Mouse (Mus musculus) heart, embryonic 10.5 days (tissue): ENCODE results near the gene Fgd2. TPM values are rescaled to one million over a fixed set of nuclear protein-coding genes. Genes with fewer than 3 reads are reported as not detected.
"Not testable (repeated sequence)": the region's sequence is repeated elsewhere in the genome, so short reads cannot be mapped to it uniquely, and the experiment has no call there.

Experiments
- DNase-seq: peaks from one replicate; pipeline ENCODE4 v3.0.0-alpha.2; 2017; ENCODE audit warnings: low spot score
- H3K27ac ChIP-seq: fragments of 300-500 bp; sonication (generic); 2 replicates; pipeline ENCODE4 v1.5.1; 2016; ENCODE audit warnings: mild to moderate bottlenecking
- H3K27me3 ChIP-seq: fragments of 300-500 bp; sonication (generic); 2 replicates; pipeline ENCODE4 v1.6.1; 2016; ENCODE audit warnings: mild to moderate bottlenecking; ENCODE audit not compliant: poor library complexity, insufficient read depth, severe bottlenecking
- H3K36me3 ChIP-seq: fragments of 300-500 bp; sonication (generic); 2 replicates; pipeline ENCODE4 v1.6.1; 2016; ENCODE audit warnings: mild to moderate bottlenecking, moderate library complexity
- H3K4me1 ChIP-seq: fragments of 300-500 bp; sonication (generic); 2 replicates; pipeline ENCODE4 v1.6.1; 2016; ENCODE audit warnings: mild to moderate bottlenecking
- H3K4me3 ChIP-seq: fragments of 300-500 bp; sonication (generic); 2 replicates; pipeline ENCODE4 v1.5.1; 2016; ENCODE audit warnings: mild to moderate bottlenecking, moderate library complexity
- H3K9me3 ChIP-seq: fragments of 300-500 bp; sonication (generic); 2 replicates; pipeline ENCODE4 v1.6.1; 2016; ENCODE audit warnings: mild to moderate bottlenecking, moderate library complexity
- WGBS: fragments of 180-500 bp; shearing (Covaris S2); methylation state at CpG from one replicate; pipeline ENCODE4 v1.1.7; 2016; 5-methylcytosine and 5-hydroxymethylcytosine counted together
- polyA plus RNA-seq: library from polyadenylated mRNA; unstranded; fragments of >200 nt; fragmentation: Nextera tagmentation; extraction: Ambion mirVana; gene quantifications from 2 replicates; pipeline ENCODE4 v1.2.1, GENCODE M21; 2016

Fgd2 gene
- polyA plus RNA-seq, 1 experiment from 2014 or later: 3.8 TPM

- Histone ChIP-seq H3K27me3 (no peaks in the 10 kb centered on the region), H3K36me3 (peaks cover 67% of the 10 kb centered on the region)
These were observed 19.1 kb upstream of the Fgd2 start for GRCm38 (mm10) chr17:29341591-29342003.

DNA sequence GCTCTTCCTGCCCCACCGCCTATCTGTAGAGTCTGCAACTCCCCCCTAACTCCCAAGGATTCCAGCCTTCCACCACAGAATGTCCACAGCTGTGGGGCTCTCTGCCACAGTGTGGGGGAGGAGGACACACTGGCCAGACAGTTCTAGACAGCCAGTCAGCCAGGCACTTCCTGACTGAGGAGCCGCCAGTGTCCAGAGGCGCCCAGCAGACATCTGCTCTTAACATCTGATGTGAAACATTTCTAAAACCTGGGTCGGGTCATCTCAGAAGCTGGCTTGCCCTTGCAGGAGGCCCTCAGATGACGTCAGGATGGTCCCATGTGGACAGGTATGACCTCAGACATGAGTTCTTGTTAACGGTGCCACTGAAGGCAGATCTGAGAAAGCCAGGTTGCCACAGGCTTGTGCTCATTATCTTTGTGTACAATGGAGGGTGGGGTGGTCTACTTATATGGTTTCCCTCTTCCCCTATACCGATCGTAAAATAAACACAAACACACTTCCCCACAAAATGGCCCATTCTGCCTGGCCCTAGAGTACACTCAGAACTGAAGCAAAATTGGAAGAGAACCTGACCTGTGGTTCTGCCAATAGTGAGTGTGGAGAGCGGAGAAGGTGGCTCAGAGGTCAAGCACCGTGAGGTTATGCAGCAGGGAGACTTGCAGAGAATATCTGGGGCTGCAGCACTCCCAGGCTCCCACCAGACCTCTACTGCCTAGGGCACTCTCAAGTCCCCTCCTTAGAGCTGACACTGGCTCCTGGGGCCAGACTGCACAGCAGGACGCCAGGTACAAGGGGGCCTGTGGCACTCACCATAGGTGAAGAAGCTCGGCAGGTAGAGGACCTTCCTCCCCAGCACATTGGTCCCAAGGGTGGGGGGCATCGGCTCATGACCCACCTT lies 18.5 kb upstream of the Fgd2 start:
- Histone ChIP-seq H3K4me3 (peak overlapping the region; percentile 40), H3K4me1 (peaks cover 49% of the 10 kb centered on the region), H3K36me3 (peaks cover 60% of the 10 kb centered on the region), H3K27ac (peak overlapping the region; percentile 90), H3K27me3 (no peaks in the 10 kb centered on the region), H3K9me3 (no peaks in the 10 kb centered on the region)
- WGBS: 22% methylated on average over 13 of the region's 13 CpGs
- peak; percentile 88 for DNase-seq

More at GRCm38 (mm10) chr17:29341591-29342003, 19.1 kb upstream of the Fgd2 start:
- H3K27ac ChIP-seq: peak overlapping the region; percentile 90
- H3K4me3 ChIP-seq: peak overlapping the region; percentile 40
- DNase-seq: no peak
- 16% methylated on average over 9 of the region's 9 CpGs for WGBS
- peaks cover 46% of the 10 kb centered on the region for H3K4me1 ChIP-seq
- no peaks in the 10 kb centered on the region for H3K9me3 ChIP-seq

DNA sequence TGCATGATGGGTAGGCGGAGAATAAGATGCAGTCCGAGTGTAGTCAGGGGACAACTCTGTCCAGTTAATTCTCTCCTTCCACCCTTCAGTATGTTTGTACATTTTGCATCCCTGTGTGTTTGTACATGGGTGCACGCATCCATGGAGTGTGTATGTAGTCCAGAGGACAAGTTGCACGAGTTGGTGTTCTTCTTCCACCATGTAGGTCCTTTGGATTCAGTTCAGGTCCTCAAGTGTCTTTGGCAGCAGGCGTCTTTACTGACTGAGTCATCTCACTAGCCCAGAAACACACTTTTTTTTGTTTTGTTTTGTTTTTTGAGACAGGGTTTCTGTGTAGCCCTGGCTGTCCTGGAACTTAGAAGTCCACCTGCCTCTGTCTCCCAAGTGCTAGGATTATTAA lies 17.5 kb upstream of the Fgd2 start:
- peaks cover 51% of the 10 kb centered on the region for H3K36me3 ChIP-seq
- 88% methylated on average over 5 of the region's 5 CpGs for WGBS
- peaks cover 51% of the 10 kb centered on the region for H3K4me1 ChIP-seq

GRCm38 (mm10) chr17:29345272-29345671 lies 15.4 kb upstream of the Fgd2 start:
- peaks cover 51% of the 10 kb centered on the region for H3K4me1 ChIP-seq

More for the DNA sequence above, 17.5 kb upstream of the Fgd2 start:
- H3K27ac ChIP-seq: no peak overlapping the region
- H3K27me3 ChIP-seq: no peaks in the 10 kb centered on the region
- H3K9me3 ChIP-seq: no peaks in the 10 kb centered on the region
- DNase-seq: no peak
- H3K4me3 ChIP-seq: no peak overlapping the region

GRCm38 (mm10) chr17:29346496-29347125 lies 14.1 kb upstream of the Fgd2 start:
- Histone ChIP-seq H3K4me3 (peak overlapping the region; percentile 99), H3K4me1 (peaks cover 43% of the 10 kb centered on the region), H3K9me3 (no peaks in the 10 kb centered on the region), H3K27me3 (no peaks in the 10 kb centered on the region), H3K27ac (peak overlapping the region; percentile 97), H3K36me3 (peaks cover 24% of the 10 kb centered on the region)
- 4% methylated on average over 11 of the region's 11 CpGs for WGBS
- no peak for DNase-seq

More at GRCm38 (mm10) chr17:29345272-29345671, 15.4 kb upstream of the Fgd2 start:
- no peak for DNase-seq
- no peaks in the 10 kb centered on the region for H3K27me3 ChIP-seq
- peaks cover 30% of the 10 kb centered on the region for H3K36me3 ChIP-seq
- H3K4me3 ChIP-seq: no peak overlapping the region
- H3K9me3 ChIP-seq: no peaks in the 10 kb centered on the region
- 84% methylated on average over 12 of the region's 12 CpGs for WGBS
- H3K27ac ChIP-seq: 0 out of 2 replicates have a peak overlapping the region, but pooled peaks have one; percentile 4

- H3K4me1 ChIP-seq: peaks cover 37% of the 10 kb centered on the region
These were observed 13.5 kb upstream of the Fgd2 start for GRCm38 (mm10) chr17:29347126-29347644.

DNA sequence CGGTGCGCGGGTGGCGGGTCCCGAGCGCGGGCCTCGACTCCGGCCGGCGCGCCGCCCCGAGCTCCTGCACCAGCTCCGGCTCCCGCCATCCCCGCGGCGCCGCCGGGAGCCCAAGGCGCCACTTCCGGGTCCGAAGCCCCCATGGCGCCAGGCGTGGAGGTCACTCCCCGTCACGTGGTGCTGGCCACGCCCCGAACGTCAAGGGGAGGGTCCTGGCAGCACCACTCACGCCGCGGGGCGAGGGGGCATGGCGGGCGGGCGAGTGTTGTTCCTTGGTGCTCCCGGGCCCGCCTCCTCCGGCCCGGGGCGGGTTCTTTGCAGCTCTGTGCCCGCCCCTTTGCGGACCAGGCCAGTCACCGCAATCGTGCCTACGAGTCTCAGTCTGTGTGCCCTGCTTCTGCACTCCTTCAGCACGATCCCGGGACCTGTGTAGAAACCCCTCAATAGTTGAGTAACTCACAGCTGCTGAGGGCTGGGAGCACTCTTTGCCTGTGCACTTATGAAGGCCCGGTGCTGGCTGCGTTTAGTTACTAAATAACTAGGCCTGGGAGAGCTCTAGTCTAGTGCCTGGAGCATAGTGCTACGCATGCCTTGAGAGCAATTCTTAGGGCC lies 13.0 kb upstream of the Fgd2 start, which contains the start of gene Mtch1:
Gene Mtch1, minus strand, starts transcription at position 290 of the 612 bp plus-strand sequence.
- WGBS: under 1% methylated on average over 53 of the region's 53 CpGs

More at GRCm38 (mm10) chr17:29347126-29347644, 13.5 kb upstream of the Fgd2 start:
- peaks cover 24% of the 10 kb centered on the region for H3K36me3 ChIP-seq
- H3K4me3 ChIP-seq: peak overlapping the region; percentile 99
- H3K27ac ChIP-seq: peak overlapping the region; percentile 97
- under 1% methylated on average over 45 of the region's 45 CpGs for WGBS
- H3K27me3 ChIP-seq: no peaks in the 10 kb centered on the region
- no peak for DNase-seq
- H3K9me3 ChIP-seq: no peaks in the 10 kb centered on the region

DNA sequence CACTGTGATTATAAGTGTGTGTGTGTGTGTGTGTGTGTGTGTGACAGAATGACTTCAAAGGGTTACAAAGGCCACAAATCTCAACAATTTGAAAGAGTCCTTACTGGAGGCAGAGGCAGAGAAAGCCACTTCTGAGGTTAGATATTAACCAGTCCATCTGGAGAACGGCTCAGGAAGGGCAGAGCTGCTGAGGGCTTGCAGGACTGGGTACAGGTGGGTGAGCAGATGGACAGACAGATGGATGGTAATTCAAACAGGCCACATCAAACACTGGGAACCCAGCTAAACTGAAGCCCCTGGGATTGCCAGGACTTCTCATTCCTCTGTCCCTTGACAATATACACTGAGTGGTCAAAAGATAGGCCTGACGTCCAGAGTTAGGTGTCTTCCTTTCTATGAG lies 11.7 kb upstream of the Fgd2 start:
- Histone ChIP-seq H3K4me3 (no peak overlapping the region), H3K9me3 (no peaks in the 10 kb centered on the region), H3K36me3 (peaks cover 8% of the 10 kb centered on the region), H3K27ac (no peak overlapping the region), H3K4me1 (peaks cover 25% of the 10 kb centered on the region), H3K27me3 (no peaks in the 10 kb centered on the region)
- 76% methylated on average over 2 of the region's 2 CpGs for WGBS
- DNase-seq: no peak

More for the DNA sequence above, 13.0 kb upstream of the Fgd2 start, which contains the start of gene Mtch1:
- H3K4me3 ChIP-seq: peak within 1 kb of the TSS; percentile 99
- H3K36me3 ChIP-seq: peaks cover 20% of the 10 kb centered on the region
- H3K9me3 ChIP-seq: no peaks in the 10 kb centered on the region
- DNase-seq: peak; percentile 99
- H3K4me1 ChIP-seq: peaks cover 31% of the 10 kb centered on the region
- no peaks in the 10 kb centered on the region for H3K27me3 ChIP-seq
- H3K27ac ChIP-seq: peak within 1 kb of the TSS; percentile 97

DNA sequence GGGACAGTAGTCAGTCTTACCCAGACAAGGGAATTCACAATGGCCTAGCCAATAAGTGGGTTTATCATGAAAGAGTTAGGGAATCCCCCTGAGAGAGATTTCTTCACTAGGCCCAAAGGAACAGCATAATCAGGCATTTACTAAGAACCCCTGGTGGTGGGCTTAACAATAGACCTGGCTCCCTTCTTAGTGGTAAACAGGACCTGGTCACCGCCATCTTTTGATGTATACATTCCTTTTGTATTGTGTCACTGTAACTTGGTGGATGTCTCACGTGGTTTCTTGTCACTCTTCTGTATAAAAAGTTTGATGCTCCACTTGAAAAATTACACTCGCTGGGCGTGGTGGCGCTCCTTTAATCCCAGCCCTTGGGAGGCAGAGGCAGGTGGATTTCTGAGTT lies 9.7 kb upstream of the Fgd2 start:
- not testable (repeated sequence) for H3K27me3 ChIP-seq, H3K36me3 ChIP-seq, H3K27ac ChIP-seq, DNase-seq, H3K9me3 ChIP-seq, H3K4me3 ChIP-seq
- 74% methylated on average over 5 of the region's 5 CpGs for WGBS
- peaks cover 25% of the 10 kb centered on the region for H3K4me1 ChIP-seq

GRCm38 (mm10) chr17:29355461-29355840 lies 5.3 kb upstream of the Fgd2 start:
- H3K9me3 ChIP-seq: no peaks in the 10 kb centered on the region
- 66% methylated on average over 5 of the region's 5 CpGs for WGBS
- H3K27me3 ChIP-seq: no peaks in the 10 kb centered on the region
- no peaks in the 10 kb centered on the region for H3K36me3 ChIP-seq
- no peak overlapping the region; the same call in 1 of the 2 replicates for H3K4me3 ChIP-seq
- DNase-seq: no peak
- peak overlapping the region; percentile 93 for H3K27ac ChIP-seq
- H3K4me1 ChIP-seq: peaks cover 28% of the 10 kb centered on the region

GRCm38 (mm10) chr17:29355841-29356478 lies 4.8 kb upstream of the Fgd2 start:
- Histone ChIP-seq H3K9me3 (no peaks in the 10 kb centered on the region), H3K4me3 (peak overlapping the region; percentile 56), H3K27ac (peak overlapping the region; percentile 93), H3K36me3 (no peaks in the 10 kb centered on the region), H3K27me3 (no peaks in the 10 kb centered on the region), H3K4me1 (peaks cover 33% of the 10 kb centered on the region)
- 19% methylated on average over 17 of the region's 17 CpGs for WGBS
- DNase-seq: peak; percentile 86

GRCm38 (mm10) chr17:29356479-29356856 lies 4.2 kb upstream of the Fgd2 start:
- peak; percentile 95 for DNase-seq
- H3K4me1 ChIP-seq: peaks cover 38% of the 10 kb centered on the region
- WGBS: under 1% methylated on average over 11 of the region's 11 CpGs
- peak overlapping the region; percentile 56 for H3K4me3 ChIP-seq
- H3K9me3 ChIP-seq: no peaks in the 10 kb centered on the region
- peak overlapping the region; percentile 93 for H3K27ac ChIP-seq
- H3K27me3 ChIP-seq: no peaks in the 10 kb centered on the region
- H3K36me3 ChIP-seq: no peaks in the 10 kb centered on the region
